Mouse (Mus musculus): Measurements from ENCODE around the gene Ltb. TPM values are rescaled to one million over a fixed set of nuclear protein-coding genes. Genes with fewer than 3 reads are reported as not detected.
A peak's percentile ranks its signal among the peaks of the same experiment; 100 is the strongest.

Ltb gene
- polyA plus RNA-seq, 1 experiment from 2014 or later, result 0.29 TPM

DNA sequence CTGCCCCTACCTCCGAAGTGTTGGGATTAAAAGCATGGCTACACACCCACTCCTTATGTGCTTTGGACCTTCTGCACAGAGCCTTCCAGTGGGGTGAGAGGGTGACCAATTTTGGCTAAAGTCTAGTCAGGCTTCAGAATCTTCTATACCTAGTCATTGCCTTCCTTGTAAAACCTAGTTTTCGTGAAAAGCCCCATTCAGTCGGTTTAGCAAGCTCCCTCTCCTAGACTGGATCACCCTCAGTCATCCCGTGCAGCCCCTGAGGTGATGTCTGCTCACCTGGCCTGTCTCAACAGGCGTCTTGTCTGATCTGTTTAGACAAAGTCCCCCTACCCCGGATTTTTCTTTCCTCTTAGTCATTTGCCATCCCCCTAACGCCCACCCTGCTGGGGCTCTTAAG, 3.8 kb downstream of the Ltb start:
- no peaks in the 10 kb centered on the region for H3K36me3 ChIP-seq (replicated peaks; ENCODE audit: control insufficient read depth, insufficient read depth)
- DNase-seq (ENCODE audit: low spot score) (no peak), ATAC-seq (ENCODE audit: low FRiP score) (no peak)
- H3K4me2 ChIP-seq (replicated peaks), result no peak overlapping the region
- no peak overlapping the region for H3K4me3 ChIP-seq (replicated peaks; ENCODE audit: low read length)
- no peak overlapping the region for H3K9ac ChIP-seq
- H3K27me3 ChIP-seq (ENCODE audit: control insufficient read depth, insufficient read depth, low read length), result peaks cover 27% of the 10 kb centered on the region
- H3K9me3 ChIP-seq (ENCODE audit: control insufficient read depth, low read length), result no peaks in the 10 kb centered on the region
- 71% methylated on average over 7 of the region's 7 CpGs for WGBS
- H3K4me1 ChIP-seq (replicated peaks; ENCODE audit: control insufficient read depth, insufficient read depth, low read length), result peaks cover 9% of the 10 kb centered on the region; the same call in 1 of the 2 replicates
- H3K27ac ChIP-seq, result no peak overlapping the region

DNA sequence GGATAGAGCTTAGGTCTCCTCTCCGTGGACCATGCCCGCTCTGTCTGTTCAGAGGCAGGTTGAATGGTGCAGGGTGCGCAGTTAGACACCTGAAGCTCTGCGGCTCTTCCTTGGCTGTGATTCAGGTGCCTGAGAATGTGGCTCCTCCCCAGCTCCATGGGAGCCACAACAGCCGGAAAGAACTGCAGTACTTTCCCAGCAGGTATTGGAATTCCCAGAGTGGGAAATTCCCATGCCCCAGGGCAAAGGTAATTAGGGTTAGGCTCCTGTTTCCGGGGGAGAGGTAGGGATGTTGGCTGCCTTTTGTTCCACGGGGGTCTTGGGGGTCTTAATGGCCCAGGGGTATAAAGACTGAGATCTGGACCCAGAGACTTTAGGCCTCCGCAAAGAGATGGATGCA, 4.7 kb downstream of the Ltb start:
- 27% methylated on average over 8 of the region's 8 CpGs for WGBS
- no peak overlapping the region for H3K27ac ChIP-seq
- H3K9ac ChIP-seq, result no peak overlapping the region
- peaks cover 9% of the 10 kb centered on the region; the same call in 1 of the 2 replicates for H3K4me1 ChIP-seq (replicated peaks; ENCODE audit: control insufficient read depth, insufficient read depth, low read length)
- ATAC-seq (ENCODE audit: low FRiP score) (no peak), DNase-seq (ENCODE audit: low spot score) (no peak)
- H3K36me3 ChIP-seq (replicated peaks; ENCODE audit: control insufficient read depth, insufficient read depth), result no peaks in the 10 kb centered on the region
- peaks cover 27% of the 10 kb centered on the region for H3K27me3 ChIP-seq (ENCODE audit: control insufficient read depth, insufficient read depth, low read length)
- H3K4me2 ChIP-seq (replicated peaks), result no peak overlapping the region
- H3K9me3 ChIP-seq (ENCODE audit: control insufficient read depth, low read length), result no peaks in the 10 kb centered on the region
- no peak overlapping the region for H3K4me3 ChIP-seq (replicated peaks; ENCODE audit: low read length)

DNA sequence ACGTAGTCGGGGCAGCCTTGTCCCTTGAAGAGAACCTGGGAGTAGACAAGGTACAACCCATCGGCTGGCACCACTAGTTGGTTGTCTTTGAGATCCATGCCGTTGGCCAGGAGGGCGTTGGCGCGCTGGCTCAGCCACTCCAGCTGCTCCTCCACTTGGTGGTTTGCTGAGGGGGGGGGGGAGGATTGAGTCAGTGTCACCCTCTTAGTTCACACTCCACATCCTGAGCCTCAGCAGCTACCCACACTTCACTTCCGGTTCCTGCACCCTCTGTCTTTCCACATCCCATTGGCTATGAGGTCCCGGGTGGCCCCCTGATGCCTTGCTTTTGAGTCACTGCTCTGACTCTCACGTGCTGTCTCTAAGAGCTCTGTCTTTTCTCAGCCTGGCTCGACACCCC, 6.2 kb downstream of the Ltb start:
- H3K27me3 ChIP-seq (ENCODE audit: control insufficient read depth, insufficient read depth, low read length), result peaks cover 25% of the 10 kb centered on the region
- WGBS, result 89% methylated on average over 11 of the region's 11 CpGs

DNA sequence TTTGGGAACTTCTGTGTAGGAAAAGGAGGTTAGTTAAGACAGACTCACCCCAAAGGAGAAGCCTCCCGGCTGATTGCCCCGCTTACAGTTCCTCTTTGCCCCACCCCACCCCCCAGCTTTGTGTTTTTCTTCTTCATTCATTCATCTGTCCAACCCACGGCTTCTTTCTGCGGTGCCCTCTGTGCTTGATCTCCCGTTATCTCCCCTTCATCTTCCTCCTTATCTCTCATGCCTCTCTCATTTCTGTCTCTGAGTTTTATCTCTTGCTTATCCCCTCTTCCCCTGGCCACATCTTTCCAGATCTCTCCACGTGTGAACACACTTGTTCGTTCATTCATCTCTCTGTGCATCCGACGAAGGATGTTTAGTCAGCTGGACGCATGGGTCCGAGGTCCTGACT, 6.9 kb downstream of the Ltb start:
- Histone ChIP-seq H3K27ac (no peak overlapping the region), H3K4me1 (replicated peaks; ENCODE audit: control insufficient read depth, insufficient read depth, low read length) (0 out of 2 replicates have a peak, but pooled peaks cover 2% of the 10 kb centered on the region), H3K9ac (no peak overlapping the region), H3K4me3 (replicated peaks; ENCODE audit: low read length) (no peak overlapping the region), H3K27me3 (ENCODE audit: control insufficient read depth, insufficient read depth, low read length) (peaks cover 17% of the 10 kb centered on the region), H3K36me3 (replicated peaks; ENCODE audit: control insufficient read depth, insufficient read depth) (no peaks in the 10 kb centered on the region), H3K9me3 (ENCODE audit: control insufficient read depth, low read length) (no peaks in the 10 kb centered on the region), H3K4me2 (replicated peaks) (no peak overlapping the region)
- WGBS, result 75% methylated on average over 11 of the region's 11 CpGs
- ATAC-seq (ENCODE audit: low FRiP score) (no peak), DNase-seq (ENCODE audit: low spot score) (no peak)

More for the DNA sequence above, 6.2 kb downstream of the Ltb start:
- Histone ChIP-seq H3K4me2 (replicated peaks) (no peak overlapping the region), H3K9ac (no peak overlapping the region), H3K9me3 (ENCODE audit: control insufficient read depth, low read length) (no peaks in the 10 kb centered on the region), H3K36me3 (replicated peaks; ENCODE audit: control insufficient read depth, insufficient read depth) (no peaks in the 10 kb centered on the region), H3K27ac (no peak overlapping the region), H3K4me3 (replicated peaks; ENCODE audit: low read length) (no peak overlapping the region), H3K4me1 (replicated peaks; ENCODE audit: control insufficient read depth, insufficient read depth, low read length) (peaks cover 9% of the 10 kb centered on the region; the same call in 1 of the 2 replicates)
- no peak for DNase-seq (ENCODE audit: low spot score)
- ATAC-seq (ENCODE audit: low FRiP score), result no peak

DNA sequence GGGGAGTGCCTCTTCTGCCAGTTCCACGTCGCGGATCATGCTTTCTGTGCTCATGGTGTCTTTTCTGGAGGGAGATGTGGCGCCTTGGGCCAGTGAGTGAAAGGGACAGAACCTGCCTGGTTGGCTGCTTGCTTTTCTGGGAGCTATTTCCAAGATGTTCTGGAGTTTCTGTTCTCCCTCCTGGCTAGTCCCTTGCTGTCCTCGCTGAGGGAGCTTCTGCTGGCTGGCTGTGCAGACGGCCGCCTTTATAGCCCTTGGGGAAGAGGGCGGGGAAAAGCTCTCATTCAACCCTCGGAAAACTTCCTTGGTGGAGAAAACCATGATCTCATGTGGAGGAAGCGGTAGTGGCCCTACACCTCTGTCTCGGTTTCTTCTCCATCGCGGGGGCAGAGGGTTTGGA, 7.5 kb downstream of the Ltb start, which contains the start of gene Tnf:
Gene Tnf (minus strand): TSS at position 221 of the 400 bp plus-strand sequence.
- DNase-seq (ENCODE audit: low spot score) (no peak), ATAC-seq (ENCODE audit: low FRiP score) (no peak)
- WGBS, result 51% methylated on average over 13 of the region's 13 CpGs
- Histone ChIP-seq H3K9ac (no peak within 1 kb of the TSS), H3K4me2 (replicated peaks) (no peak within 1 kb of the TSS), H3K27ac (no peak within 1 kb of the TSS), H3K36me3 (replicated peaks; ENCODE audit: control insufficient read depth, insufficient read depth) (no peaks in the 10 kb centered on the region), H3K27me3 (ENCODE audit: control insufficient read depth, insufficient read depth, low read length) (peaks cover 12% of the 10 kb centered on the region), H3K4me3 (replicated peaks; ENCODE audit: low read length) (no peak within 1 kb of the TSS), H3K9me3 (ENCODE audit: control insufficient read depth, low read length) (no peaks in the 10 kb centered on the region), H3K4me1 (replicated peaks; ENCODE audit: control insufficient read depth, insufficient read depth, low read length) (no peaks in the 10 kb centered on the region)

DNA sequence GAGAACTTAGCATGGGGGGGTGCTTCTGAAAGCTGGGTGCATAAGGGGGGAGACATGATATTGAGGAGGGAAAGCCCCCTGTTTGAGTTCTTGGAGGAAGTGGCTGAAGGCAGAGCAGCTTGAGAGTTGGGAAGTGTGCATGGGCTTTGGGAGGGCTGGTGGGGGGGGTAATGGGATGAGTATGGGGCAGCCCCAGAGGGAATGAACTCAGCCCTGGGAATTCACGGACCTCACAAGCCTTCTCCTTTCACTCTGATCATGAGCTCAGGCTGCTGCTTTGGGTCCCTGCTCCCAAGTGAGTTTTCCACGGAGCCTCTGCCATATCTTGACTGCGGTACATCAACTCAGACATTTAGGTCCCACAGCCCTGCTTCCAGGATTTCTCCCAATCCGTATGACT, 8.2 kb downstream of the Ltb start:
- Histone ChIP-seq H3K36me3 (replicated peaks; ENCODE audit: control insufficient read depth, insufficient read depth) (no peaks in the 10 kb centered on the region), H3K27me3 (ENCODE audit: control insufficient read depth, insufficient read depth, low read length) (peaks cover 7% of the 10 kb centered on the region; the same call in 1 of the 2 replicates), H3K9me3 (ENCODE audit: control insufficient read depth, low read length) (no peaks in the 10 kb centered on the region), H3K4me2 (replicated peaks) (no peak overlapping the region), H3K9ac (no peak overlapping the region), H3K27ac (no peak overlapping the region), H3K4me1 (replicated peaks; ENCODE audit: control insufficient read depth, insufficient read depth, low read length) (no peaks in the 10 kb centered on the region), H3K4me3 (replicated peaks; ENCODE audit: low read length) (no peak overlapping the region)
- ATAC-seq (ENCODE audit: low FRiP score) (no peak), DNase-seq (ENCODE audit: low spot score) (no peak)
- WGBS, result 80% methylated on average over 4 of the region's 4 CpGs

DNA sequence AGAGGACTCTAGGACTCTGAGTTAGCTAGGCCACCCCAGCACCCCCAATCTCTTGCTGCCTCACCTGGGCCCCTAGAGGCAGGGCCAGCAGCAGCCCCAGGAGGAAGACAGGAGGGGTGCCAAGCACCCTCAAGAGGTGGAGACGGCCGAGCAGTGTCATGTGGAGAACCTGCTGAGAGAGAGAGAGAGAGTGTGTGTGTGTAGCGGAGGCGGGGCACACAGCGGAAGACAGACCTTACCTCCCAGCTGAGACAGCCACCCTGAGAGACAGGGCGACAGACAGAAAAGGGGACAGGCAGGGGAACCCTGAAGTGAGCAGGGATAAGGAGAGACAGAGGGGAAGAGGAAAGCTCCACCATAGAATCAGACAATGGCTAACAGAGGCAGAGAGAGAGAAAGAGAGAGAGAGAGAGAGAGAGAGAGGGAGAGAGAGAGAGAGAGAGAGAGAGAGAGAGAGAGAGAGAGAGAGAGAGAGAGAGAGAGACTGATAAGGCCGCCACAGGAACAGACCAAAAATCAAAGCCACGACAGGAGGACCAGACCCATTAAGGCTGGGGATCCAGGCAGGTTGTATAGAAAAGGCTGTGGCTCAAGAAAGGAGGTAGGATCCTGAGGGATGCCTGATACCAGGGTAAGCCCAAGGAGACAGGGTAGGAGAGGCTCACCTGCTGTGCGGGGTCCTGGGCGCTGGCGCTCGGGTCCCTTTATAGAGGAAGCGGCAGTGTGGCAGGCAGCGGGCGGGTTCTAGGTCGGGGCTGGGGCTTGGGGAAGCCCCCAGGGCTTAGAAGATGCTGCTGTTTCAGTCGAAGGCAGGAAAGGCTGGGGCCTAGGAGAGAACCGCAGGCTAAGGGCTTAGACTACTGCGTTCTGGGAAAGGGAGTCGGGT, 10.5 kb downstream of the Ltb start, which contains the start of gene Lta:
Gene Lta (minus strand): TSS at position 858 of the 886 bp plus-strand sequence.
- Histone ChIP-seq H3K27ac (no peak within 1 kb of the TSS), H3K4me1 (replicated peaks; ENCODE audit: control insufficient read depth, insufficient read depth, low read length) (no peaks in the 10 kb centered on the region), H3K9me3 (ENCODE audit: control insufficient read depth, low read length) (no peaks in the 10 kb centered on the region), H3K9ac (0 out of 2 replicates have a peak within 1 kb of the TSS, but pooled peaks have one; percentile 11), H3K4me3 (replicated peaks; ENCODE audit: low read length) (no peak within 1 kb of the TSS), H3K4me2 (replicated peaks) (no peak within 1 kb of the TSS), H3K27me3 (ENCODE audit: control insufficient read depth, insufficient read depth, low read length) (peaks cover 7% of the 10 kb centered on the region; the same call in 1 of the 2 replicates), H3K36me3 (replicated peaks; ENCODE audit: control insufficient read depth, insufficient read depth) (no peaks in the 10 kb centered on the region)
- 36% methylated on average over 20 of the region's 20 CpGs for WGBS
- DNase-seq (ENCODE audit: low spot score), result no peak
- no peak for ATAC-seq (ENCODE audit: low FRiP score)

DNA sequence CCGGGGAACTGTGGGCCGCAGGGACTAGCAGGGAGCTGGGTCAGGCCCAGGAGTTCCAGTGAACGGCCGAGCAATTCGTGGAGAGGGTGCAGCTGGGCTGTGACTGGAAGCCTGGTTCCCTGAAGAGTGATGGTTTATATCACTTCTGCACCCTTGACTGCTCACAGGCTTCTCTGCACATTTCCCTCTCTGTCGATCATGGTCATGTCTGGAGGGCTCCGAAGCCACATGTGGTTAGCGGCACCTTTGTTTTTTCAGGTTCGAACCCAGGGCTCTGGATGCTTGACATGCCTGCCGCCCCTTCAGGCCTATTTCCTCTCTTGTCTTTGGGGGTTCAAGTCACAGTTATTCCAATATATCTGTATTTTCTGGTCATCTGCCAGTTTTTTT, 11.1 kb downstream of the Ltb start:
- Histone ChIP-seq H3K4me3 (replicated peaks; ENCODE audit: low read length) (no peak overlapping the region), H3K36me3 (replicated peaks; ENCODE audit: control insufficient read depth, insufficient read depth) (no peaks in the 10 kb centered on the region), H3K4me2 (replicated peaks) (no peak overlapping the region), H3K27ac (no peak overlapping the region), H3K9me3 (ENCODE audit: control insufficient read depth, low read length) (no peaks in the 10 kb centered on the region), H3K27me3 (ENCODE audit: control insufficient read depth, insufficient read depth, low read length) (peaks cover 7% of the 10 kb centered on the region; the same call in 1 of the 2 replicates), H3K9ac (0 out of 2 replicates have a peak overlapping the region, but pooled peaks have one; percentile 11), H3K4me1 (replicated peaks; ENCODE audit: control insufficient read depth, insufficient read depth, low read length) (no peaks in the 10 kb centered on the region)
- WGBS, result 59% methylated on average over 10 of the region's 10 CpGs
- ATAC-seq (ENCODE audit: low FRiP score) (no peak), DNase-seq (ENCODE audit: low spot score) (no peak)

DNA sequence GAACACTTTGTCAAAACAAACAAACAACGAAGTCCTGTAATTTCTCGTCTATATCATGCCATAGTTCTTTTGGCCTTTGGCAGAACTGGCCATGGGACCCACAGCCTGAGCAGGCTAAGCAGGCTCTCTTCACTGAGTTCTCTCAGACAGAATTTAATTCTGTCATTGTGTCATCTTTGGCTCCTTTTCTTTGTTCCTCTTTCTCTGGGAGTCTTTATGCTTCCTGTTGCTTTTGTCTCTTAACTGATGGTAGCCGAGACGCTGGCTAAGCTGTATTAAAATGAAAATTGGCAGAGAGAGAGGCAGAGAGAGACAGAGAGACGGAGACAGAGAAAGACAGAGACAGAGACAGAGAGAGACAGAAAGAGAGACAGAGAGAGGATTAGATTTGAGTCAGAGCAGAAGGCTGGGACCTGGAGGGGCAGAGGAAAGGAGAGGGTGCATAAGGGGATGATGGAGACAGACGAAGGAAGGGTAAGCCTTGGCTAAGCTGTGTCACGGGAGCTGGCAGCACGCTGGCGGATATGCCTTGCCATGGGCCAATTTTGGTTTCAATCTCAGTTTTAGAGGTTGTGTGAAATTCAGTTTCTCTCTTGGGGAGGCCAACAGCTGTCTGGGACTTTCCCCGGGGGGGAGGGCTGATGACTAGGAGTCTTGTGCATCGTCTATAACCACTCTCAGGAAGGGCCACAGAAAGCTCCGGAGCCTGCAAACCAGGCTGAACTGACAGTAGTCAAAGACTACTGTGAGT, 15.7 kb downstream of the Ltb start:
- H3K4me1 ChIP-seq (replicated peaks; ENCODE audit: control insufficient read depth, insufficient read depth, low read length), result no peaks in the 10 kb centered on the region
- H3K4me3 ChIP-seq (replicated peaks; ENCODE audit: low read length), result no peak overlapping the region
- WGBS, result 73% methylated on average over 12 of the region's 12 CpGs
- H3K9me3 ChIP-seq (ENCODE audit: control insufficient read depth, low read length), result no peaks in the 10 kb centered on the region
- no peak for DNase-seq (ENCODE audit: low spot score)
- peaks cover 4% of the 10 kb centered on the region; the same call in 1 of the 2 replicates for H3K27me3 ChIP-seq (ENCODE audit: control insufficient read depth, insufficient read depth, low read length)
- ATAC-seq (ENCODE audit: low FRiP score), result no peak
- H3K4me2 ChIP-seq (replicated peaks), result no peak overlapping the region
- no peak overlapping the region for H3K27ac ChIP-seq
- no peaks in the 10 kb centered on the region for H3K36me3 ChIP-seq (replicated peaks; ENCODE audit: control insufficient read depth, insufficient read depth)
- no peak overlapping the region for H3K9ac ChIP-seq

All from hindbrain, embryonic 14.5 days (tissue).